Mouse (Mus musculus) liver, adult 2 months (tissue): ENCODE data around the gene Plppr5.

Experiments
- CTCF ChIP-seq: fragments of 200-500 bp; IDR thresholded peaks from 2 replicates; pipeline ENCODE4 v1.5.1; 2011; ENCODE audit warnings: low read depth, low read length, control low read depth
- POLR2A ChIP-seq: fragments of 200-500 bp; IDR thresholded peaks from 2 replicates; pipeline ENCODE4 v1.6.1; 2011; ENCODE audit warnings: low read length, control low read depth; ENCODE audit not compliant: insufficient read depth; ENCODE audit errors: extremely low read depth

DNA sequence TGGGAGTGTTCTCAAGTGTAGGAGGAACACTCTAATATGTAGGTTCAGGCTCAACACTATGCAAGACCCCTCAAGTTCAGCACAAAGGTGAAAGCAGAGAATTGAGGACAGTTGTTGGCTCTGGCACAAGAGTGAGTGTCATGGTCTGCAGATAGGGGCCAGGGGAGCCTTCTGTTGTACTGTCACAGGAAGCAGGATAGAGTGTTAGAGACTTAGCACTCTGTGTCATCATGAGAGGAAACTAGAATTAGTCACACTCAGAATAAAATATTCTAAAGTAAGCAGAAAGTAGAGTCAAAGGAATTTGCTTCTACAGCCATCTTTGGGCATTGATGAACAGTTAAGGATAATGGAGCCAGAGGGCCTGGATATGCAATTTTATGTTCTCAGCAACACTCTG lies 31.7 kb downstream of the Plppr5 start:
- TF ChIP-seq CTCF (no peak), POLR2A (no peak)
